Mouse (Mus musculus) forelimb bud, embryonic 11.5 days (tissue): ENCODE measurements at regions not wholly inside any gene's neighbourhood (a gene's known extent, or its start where the extent isn't known, plus 50 kb on each side); places are given as distances from the start of the nearest gene placed in this dataset.
"Not testable (repeated sequence)": the region's sequence is repeated elsewhere in the genome, so short reads cannot be mapped to it uniquely, and the experiment has no call there.

Source experiments
- DNase-seq: peaks from one replicate; pipeline ENCODE4 v3.0.0-alpha.2; 2012; ENCODE audit warnings: low read depth, low spot score

GRCm38 (mm10) chr13:20039590-20039989 lies 50.8 kb upstream of the Elmo1 start:
- no peak for DNase-seq

DNA sequence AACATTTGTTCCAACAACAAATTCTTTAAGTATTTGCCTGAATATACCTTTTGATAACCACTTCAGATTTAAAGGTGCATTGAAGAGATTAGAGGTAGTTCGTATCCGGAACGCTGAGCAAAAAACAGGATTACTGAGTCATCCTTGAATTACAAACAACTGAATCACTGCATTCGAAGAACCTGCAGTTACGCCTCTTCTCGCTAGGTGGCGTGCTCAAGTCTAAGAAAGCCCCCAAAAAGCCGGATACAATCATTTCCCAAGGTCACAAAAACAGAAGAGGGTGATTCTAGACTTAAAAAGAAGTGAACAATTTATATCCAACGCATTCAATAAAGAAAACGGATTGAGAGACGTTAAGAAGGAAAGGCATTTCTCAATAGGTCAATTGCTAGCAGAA lies 51.9 kb upstream of the Elmo1 start:
- peak; percentile 44 for DNase-seq

DNA sequence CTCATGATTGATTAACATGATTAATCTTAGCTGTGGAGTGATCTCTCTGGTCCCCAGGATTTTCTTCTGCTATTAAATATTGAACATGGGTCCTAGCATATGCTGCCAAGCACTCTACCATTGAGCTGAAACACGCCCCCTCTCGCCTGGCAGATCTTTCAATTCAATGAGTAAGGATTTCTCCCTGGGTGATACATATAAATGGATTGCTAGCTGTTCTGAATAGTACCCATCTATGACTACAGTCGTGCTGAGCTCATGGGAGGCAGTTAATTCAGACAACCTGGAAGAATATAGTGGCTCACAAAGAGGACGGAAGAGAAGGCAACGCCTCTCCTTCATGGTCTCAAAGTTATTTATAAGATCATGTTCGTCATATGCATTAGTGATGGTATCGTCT lies 53.0 kb upstream of the Elmo1 start:
- no peak for DNase-seq

- DNase-seq: no peak
Observed at GRCm38 (mm10) chr13:20033937-20034735, 56.3 kb upstream of the Elmo1 start.

- no peak for DNase-seq
Observed at GRCm38 (mm10) chr13:20031660-20032059, 58.7 kb upstream of the Elmo1 start.

GRCm38 (mm10) chr13:20031082-20031481 lies 59.3 kb upstream of the Elmo1 start:
- no peak for DNase-seq

- DNase-seq: no peak
Observed at GRCm38 (mm10) chr13:20026612-20027011, 63.8 kb upstream of the Elmo1 start.

DNA sequence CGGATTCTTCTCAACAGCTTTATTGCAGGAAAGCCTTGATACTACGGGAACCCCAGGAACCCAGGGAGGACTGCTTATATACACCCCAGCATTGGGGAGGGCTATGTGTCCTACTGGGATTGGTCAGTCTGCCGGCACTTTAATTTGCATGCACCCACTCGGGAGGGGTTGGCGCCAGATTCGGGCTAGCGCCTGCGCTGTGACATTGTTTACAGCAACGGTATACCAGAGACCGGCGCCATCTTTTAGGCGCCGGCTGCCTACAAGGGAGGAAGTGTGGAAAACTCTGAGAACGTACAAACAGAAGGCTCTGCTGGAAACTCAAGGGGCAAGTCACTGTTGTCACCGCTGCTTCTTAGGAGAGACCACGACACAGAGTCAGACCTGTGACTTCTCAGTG lies 73.9 kb upstream of the Elmo1 start:
- not testable (repeated sequence) for DNase-seq

DNA sequence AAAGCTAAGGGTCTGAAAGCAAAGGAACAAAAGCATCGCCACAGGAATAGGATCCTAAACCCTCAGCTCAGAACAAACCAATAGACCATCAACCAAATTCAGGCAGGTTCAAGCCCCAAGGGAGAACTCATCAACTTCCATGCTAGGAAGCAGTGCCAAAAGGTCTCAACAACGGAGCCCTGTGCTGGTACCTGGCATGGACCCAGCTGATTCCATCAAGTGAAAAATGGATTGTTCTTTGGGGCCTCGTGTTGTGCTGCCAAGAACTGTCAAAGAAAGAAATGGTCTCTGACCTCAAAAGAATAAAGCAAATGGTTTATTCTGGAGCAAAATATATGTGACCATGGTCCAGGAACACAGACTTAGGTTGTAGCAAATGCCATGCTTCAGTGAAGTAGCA lies 77.8 kb upstream of the Elmo1 start:
- DNase-seq: no peak

DNA sequence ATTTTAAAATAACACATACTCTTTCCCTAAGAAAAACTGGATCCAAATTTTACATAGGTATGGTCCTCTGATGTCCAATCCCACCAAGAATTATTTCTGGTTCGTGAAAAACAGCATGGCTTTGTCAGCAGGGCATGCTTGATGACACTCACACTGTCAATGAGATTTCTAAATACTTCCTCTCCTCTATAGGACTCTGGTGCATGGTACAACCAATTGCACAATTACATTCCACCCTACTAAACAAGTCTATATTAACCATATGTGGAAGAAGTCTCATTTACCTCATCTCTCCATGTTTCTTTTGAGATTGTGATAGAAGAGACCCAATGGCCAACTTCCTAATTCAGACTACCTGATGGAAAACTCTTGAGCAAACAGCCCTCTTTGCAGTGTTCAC lies 81.2 kb upstream of the Elmo1 start:
- DNase-seq: no peak

DNA sequence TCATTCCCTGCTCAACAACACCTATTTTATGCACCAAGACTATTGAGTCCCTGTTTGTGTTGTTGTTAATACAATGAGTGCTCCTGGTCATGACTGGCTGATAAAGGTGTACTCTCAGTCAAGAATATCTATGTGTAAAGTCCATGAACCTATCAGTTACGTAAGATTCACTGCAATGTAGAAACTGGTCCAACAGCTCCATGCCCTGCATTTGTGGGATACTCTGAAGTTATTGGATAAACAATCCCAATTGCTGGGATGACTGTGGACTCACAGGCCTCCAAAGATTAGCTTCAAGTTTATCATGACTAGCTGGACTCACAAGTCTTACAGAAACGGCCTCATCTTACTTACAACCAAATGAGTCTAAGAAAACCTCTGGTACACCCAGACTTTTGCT lies 82.8 kb upstream of the Elmo1 start:
- no peak for DNase-seq

DNA sequence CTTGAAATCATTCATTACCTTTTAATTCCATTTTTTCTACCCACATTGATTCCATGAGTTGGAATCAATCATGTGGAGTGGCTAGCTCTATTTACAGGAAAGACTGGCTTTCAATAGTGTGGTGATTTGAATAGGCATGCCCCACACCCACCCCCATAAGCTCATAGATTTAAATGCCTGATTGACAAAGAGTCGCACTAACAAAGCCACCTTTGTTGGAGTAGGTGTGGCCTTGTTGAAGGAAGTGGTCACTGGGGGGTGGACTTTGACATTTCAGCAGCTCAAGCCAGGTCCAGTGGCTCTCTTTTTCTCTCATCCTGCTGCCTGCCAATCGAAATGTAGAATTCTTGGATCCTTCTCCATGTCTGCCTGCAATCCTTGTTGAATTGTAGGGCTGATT lies 92.8 kb upstream of the Elmo1 start:
- no peak for DNase-seq

- DNase-seq: no peak
Observed at GRCm38 (mm10) chr13:19975621-19976020, 114.8 kb upstream of the Elmo1 start.

DNA sequence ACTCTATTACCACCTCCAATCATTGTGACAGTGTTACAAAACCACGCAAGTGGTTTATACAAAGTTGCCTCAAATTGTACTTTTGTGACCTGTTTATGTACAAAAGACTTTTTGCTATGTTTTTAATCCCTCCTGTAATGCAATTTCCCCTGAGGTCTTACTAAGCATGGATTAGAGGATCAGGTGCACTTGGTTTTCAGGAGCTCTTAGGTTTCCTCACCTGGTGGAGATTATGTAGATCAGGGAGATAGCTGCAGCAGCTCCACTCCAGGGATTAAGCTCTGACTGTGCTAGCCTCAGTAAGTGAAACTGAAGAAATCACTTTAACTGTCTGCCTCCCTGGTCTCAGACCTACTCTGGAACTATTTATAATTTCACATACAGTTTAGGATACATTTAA lies 123.8 kb upstream of the Elmo1 start:
- DNase-seq: no peak

GRCm38 (mm10) chr13:19963031-19963430 lies 127.4 kb upstream of the Elmo1 start:
- no peak for DNase-seq

GRCm38 (mm10) chr13:19928761-19929160 lies 104.7 kb upstream of the Gpr141 start:
- DNase-seq: no peak

GRCm38 (mm10) chr13:19927807-19928206 lies 103.8 kb upstream of the Gpr141 start:
- DNase-seq: no peak

DNA sequence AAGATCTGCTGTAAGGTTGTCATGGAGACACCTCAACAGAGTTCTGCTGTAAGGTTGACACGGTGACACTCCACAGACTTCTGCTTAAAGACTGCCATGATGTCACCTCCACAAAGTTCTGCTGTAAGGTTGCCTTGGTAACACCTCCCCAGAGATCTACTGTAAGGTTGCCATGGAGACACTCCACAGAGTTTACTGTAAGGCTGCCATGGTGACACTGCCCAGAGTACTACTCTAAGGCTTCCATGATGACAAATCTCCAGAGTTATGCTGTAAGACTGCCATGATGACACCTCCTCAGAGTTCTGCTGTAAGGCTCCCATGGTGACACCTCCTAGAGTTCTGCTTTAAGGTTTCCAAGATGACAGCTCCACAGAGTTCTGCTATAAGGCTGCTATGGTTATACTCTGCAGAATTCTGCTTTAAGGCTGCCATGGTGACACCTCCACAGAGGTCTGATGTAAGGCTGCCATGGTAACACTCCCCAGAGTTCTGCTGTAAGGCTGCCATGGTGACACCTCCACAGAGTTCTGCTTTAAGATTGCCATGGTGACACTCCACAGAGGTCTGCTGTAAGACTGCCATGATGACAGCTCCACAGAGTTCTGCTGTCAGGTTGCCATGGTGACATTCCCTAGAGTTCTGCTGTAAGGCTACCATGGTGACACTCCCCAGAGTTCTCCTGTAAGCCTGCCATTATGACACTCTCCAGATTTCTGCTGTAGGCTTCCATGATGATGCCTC lies 97.2 kb upstream of the Gpr141 start:
- DNase-seq: no peak

- DNase-seq: no peak
Observed at GRCm38 (mm10) chr13:19911860-19912584, 88.0 kb upstream of the Gpr141 start.

GRCm38 (mm10) chr13:19902786-19903185 lies 78.7 kb upstream of the Gpr141 start:
- DNase-seq: no peak

- DNase-seq: no peak
Observed at GRCm38 (mm10) chr13:19897191-19897590, 73.1 kb upstream of the Gpr141 start.

DNA sequence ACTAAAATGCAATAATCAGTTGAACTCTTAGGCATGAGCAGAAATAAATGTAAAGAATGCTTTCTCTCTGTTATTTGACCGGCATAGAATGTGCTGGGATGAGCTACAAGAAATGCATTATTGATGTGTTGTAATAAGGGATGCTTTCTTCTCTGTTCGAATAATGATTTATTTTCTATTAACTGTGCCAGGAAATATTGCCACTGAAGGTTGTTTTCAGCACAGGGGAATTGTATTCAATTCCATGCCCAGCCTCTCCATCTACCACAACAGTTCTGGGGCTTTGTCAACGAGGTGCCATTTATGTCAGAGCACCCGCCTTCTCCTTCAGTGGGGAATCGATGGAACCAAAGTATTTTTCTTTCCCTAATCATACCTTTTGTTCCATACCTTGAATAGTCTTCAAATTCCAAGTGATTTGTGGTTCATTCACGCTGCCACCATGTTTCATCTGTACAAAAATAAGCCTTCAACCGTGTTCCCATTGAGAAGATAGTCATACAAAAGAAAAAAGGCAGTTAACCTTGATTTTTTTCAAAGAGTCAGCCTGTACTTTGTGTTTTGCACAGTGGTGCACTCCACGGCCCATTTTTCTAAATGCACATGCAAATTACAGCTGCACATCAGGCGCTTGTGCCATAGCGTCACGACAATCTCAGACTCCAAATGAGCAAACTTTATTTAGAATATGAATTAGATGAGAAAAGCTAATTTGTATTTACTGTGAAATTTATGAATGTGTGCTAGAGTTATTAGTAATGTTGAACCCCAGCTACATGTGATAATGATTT lies 65.1 kb upstream of the Gpr141 start:
- no peak for DNase-seq
